Mouse (Mus musculus): ENCODE results near the gene Zfpm1.
A peak's percentile ranks its signal among the peaks of the same experiment; 100 is the strongest.

The Zfpm1 gene

GRCm38 (mm10) chr8:122274651-122275391 is 7.1 kb upstream of the Zfpm1 start:
- no peak for DNase-seq (ENCODE audit: extremely low spot score, low read depth, low spot score)

GRCm38 (mm10) chr8:122276308-122276707 is 5.6 kb upstream of the Zfpm1 start:
- no peak for DNase-seq (ENCODE audit: extremely low spot score, low read depth, low spot score)

- no peak for DNase-seq (ENCODE audit: extremely low spot score, low read depth, low spot score)
Observed at GRCm38 (mm10) chr8:122277204-122277995, 4.5 kb upstream of the Zfpm1 start.

DNA sequence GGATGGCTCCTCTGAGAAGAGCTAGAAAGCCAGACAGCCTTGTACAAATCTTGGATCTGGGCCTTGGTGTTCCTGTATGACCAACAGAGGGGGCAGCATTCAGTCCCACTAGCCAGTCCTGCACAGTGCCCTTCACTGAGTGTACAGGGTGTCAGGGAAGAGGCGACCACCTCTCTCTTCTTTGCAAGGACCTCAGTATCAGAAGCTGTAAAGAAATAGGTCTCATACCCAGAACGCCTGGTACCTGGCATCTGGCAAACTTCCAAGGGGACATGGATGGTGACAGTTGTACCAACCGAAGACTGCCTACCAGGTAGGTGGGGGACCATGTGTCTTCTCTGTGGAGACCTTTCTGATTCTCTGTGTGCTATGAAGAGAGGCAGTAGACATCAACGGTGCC is 1.8 kb upstream of the Zfpm1 start:
- DNase-seq (ENCODE audit: extremely low spot score, low read depth, low spot score), result no peak

- no peak for DNase-seq (ENCODE audit: extremely low spot score, low read depth, low spot score)
Observed at GRCm38 (mm10) chr8:122280588-122281316, 1.2 kb upstream of the Zfpm1 start.

- DNase-seq (ENCODE audit: extremely low spot score, low read depth, low spot score), result peak; percentile 87
Observed at GRCm38 (mm10) chr8:122281317-122282034, 465 bp upstream of the Zfpm1 start.

GRCm38 (mm10) chr8:122282501-122283355 is 787 bp downstream of the Zfpm1 start:
- no peak for DNase-seq (ENCODE audit: extremely low spot score, low read depth, low spot score)

GRCm38 (mm10) chr8:122283356-122284202 is 1.6 kb downstream of the Zfpm1 start:
- no peak for DNase-seq (ENCODE audit: extremely low spot score, low read depth, low spot score)

- DNase-seq (ENCODE audit: extremely low spot score, low read depth, low spot score), result no peak
Observed at GRCm38 (mm10) chr8:122284203-122284658, 2.3 kb downstream of the Zfpm1 start.

DNA sequence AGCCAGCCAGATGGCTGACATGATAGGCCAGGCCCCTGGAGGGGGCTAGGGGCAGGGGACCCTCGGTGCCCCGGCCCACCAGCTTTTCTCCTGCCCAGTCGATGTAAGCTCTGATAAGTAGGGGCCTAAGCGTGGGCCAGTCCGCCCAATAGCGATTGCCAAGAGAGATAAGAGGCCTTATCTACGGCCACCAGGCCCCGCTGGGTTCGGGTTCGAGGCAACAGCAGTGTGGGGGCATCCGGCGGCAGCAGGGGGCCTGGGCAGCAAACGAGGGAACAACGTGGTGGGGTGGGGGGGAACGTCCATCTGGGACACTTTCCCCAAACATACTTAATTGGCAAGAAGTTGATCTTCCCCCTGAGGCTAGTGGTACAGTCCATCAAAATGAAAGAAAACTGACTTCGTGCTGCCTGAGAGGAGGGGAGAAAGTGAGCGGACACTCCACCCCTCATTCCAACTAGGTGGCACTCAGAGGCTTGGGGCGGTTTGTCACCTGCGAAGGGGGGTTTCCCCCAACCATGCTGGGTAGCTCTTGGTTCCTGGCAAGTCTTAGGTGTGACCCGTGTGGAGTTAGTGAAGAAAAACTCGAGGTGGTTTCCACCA is 2.8 kb downstream of the Zfpm1 start:
- no peak for DNase-seq (ENCODE audit: extremely low spot score, low read depth, low spot score)

- DNase-seq (ENCODE audit: extremely low spot score, low read depth, low spot score), result no peak
Observed at GRCm38 (mm10) chr8:122285727-122286126, 3.8 kb downstream of the Zfpm1 start.

GRCm38 (mm10) chr8:122286899-122287298 is 5.0 kb downstream of the Zfpm1 start:
- no peak for DNase-seq (ENCODE audit: extremely low spot score, low read depth, low spot score)

GRCm38 (mm10) chr8:122287742-122288141 is 5.8 kb downstream of the Zfpm1 start:
- DNase-seq (ENCODE audit: extremely low spot score, low read depth, low spot score), result no peak

DNA sequence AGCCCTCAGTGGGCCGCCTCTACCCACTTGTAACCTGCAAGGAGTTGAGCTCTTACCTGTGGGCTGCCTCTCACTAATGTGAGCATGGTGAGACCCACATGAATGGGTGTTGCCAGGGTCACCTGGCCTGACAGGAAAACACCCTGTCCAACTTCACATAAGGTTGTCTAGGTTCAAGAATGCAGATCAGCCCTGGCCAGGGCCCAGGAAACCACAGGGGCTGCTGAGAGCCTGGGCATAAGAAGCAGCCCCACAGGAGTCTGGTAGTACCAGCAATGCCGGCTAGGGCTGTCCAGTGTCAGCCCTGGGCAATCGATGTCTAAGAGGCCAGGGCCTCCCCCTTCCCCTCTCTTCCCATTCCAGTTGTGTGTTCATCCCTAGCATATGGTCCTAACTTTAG is 6.4 kb downstream of the Zfpm1 start:
- no peak for DNase-seq (ENCODE audit: extremely low spot score, low read depth, low spot score)

- no peak for DNase-seq (ENCODE audit: extremely low spot score, low read depth, low spot score)
Observed at GRCm38 (mm10) chr8:122291075-122291474, 9.1 kb downstream of the Zfpm1 start.

- no peak for DNase-seq (ENCODE audit: extremely low spot score, low read depth, low spot score)
Observed at GRCm38 (mm10) chr8:122291549-122291948, 9.6 kb downstream of the Zfpm1 start.

GRCm38 (mm10) chr8:122293484-122293883 is 11.5 kb downstream of the Zfpm1 start:
- no peak for DNase-seq (ENCODE audit: extremely low spot score, low read depth, low spot score)

- DNase-seq (ENCODE audit: extremely low spot score, low read depth, low spot score), result peak; percentile 50
Observed at GRCm38 (mm10) chr8:122294273-122294683, 12.3 kb downstream of the Zfpm1 start.

DNA sequence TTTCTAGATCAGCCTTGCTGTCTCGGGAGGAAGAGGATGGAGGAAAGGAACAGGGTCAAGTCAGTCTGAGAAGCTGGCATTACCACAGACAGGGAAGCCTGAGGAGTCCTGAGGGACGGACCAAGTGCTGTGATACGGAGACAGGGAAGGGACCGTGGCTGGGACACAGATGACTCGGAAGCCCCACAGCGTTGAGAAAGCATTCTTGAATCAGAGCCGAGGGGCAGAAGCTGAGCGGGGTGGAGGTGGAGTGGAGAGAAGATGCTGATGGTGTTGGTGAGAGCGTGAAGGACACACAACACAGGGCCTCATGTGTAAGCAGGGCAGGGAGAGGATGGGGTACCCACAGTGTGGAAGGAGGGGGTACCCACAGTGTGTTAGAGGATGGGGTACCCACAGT is 13.4 kb downstream of the Zfpm1 start:
- DNase-seq (ENCODE audit: extremely low spot score, low read depth, low spot score), result no peak

Data from hindlimb bud, embryonic 11.5 days (tissue).